Mouse (Mus musculus) CH12F3 (cell line): ENCODE results near the gene Tmub1.

ENCODE experiments used
- in situ Hi-C: fragments of 300-500 bp; cut with MboI; formaldehyde crosslinking; loops from 2 replicates; pipeline ENCODE4 v1.14.3; 2020; ENCODE audit warnings: low sequenced_read_pairs

The Tmub1 gene

GRCm38 (mm10) chr5:24455076-24455475 is 7.4 kb upstream of the Tmub1 start:
- in situ Hi-C loops = no loop called here

DNA sequence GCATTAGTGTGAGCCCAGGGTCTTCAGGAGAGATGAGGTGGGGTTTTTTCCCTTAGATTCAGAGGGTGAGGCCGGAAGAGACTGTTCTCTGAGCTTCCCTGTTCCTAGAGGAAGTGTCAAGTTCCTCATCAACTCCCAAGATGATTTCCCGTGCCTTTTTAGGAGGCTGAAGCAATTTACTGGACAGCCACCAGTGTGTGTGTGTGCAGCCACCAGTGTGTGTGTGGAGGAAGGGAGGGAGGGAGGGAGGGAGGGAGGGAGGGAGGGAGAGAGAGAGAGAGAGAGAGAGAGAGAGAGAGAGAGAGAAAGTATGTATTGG is 6.3 kb upstream of the Tmub1 start:
- in situ Hi-C loops = no loop called here

- in situ Hi-C loops = no loop called here
Observed at GRCm38 (mm10) chr5:24453283-24453984, 5.8 kb upstream of the Tmub1 start.

DNA sequence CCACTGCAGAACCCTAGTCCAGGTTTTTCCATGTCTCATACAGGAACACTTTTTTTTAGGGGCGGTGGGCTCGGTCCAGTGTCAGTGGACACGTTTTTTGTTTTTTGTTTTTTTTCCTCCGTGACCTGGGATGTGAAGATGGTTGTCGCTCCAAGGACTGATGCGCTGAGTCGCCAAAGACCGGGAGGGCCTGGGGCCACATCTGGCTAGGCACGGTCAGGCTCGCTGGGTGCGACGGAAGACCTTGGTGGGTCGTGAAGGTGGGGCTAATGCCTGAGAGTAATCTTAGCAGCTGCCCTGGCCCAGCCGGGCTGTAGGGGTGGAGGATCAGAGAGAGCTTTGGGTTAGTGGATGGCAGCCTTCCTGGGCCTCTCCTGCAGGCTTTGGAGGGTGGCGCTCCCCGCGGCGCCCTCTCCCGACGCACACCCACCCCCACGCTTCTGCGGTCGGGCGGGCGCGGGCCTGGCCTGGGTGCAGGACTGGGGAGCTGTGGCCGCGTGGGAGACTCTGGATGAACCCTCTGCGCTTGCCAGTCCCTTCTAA is 5.1 kb upstream of the Tmub1 start:
- in situ Hi-C loops = no loop called here

GRCm38 (mm10) chr5:24452030-24452690 is 4.5 kb upstream of the Tmub1 start, which contains the start of gene Agap3:
Gene Agap3, plus strand, starts transcription at chr5:24452177.
- in situ Hi-C loops = no loop called here

DNA sequence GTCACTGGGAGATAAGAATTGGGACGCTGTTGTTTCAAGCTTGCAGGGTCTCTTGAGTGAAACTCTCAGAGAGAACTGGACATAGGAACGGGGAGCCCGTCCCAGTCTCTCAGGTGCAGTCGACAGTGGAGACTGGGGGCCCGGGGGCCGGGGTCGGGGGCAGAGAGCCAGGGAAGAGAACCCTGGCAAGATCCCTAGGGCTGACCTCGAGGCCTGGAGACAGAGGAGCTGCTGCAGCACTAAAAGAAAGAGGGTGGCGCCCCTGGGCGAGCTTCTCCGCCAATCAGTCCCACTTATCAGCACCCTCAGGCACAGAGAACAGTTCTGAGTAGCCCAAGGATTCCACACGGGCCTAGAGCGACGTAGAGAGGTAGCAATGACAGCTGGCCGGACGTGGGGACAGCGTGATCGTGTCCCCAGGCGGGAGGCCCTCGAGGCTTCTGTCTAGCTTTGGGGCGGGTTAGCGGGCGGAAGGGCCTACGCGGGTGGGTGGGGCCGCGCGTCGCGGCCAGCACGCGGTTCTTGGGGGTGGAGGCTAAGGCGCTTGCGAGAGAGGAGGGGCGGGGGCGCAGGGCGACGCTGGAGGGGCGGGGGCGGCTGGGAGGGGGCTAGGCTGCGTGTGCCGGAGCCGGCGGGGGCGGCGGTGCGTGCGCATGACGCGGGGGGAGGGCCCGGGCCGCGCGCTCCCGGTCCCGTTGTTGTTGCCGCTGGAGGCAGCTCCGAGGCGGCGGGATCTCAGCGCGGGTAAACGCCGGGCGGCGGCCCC is 3.8 kb upstream of the Tmub1 start:
- in situ Hi-C loops = no loop called here

DNA sequence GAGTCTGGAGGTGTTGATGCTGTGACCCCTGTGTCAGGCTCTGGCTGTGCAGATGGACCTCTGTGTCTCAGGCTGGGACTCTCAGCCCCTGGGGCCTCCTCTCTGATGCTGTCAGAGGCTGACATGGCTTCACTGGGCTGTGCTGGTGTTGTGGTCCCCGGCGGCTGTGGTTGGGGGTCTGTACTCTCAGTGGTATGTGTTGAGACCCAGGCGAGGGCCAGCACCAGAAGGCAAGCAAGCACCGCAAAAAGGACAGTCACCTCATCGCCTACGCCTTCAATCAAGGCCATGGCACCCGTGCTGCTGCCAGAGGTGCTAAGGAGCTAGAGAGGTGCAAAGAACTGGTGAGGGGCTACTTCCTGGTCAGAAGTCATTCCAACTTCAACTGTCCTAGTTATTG is 1.0 kb downstream of the Tmub1 start:
- in situ Hi-C loops = no loop called here

DNA sequence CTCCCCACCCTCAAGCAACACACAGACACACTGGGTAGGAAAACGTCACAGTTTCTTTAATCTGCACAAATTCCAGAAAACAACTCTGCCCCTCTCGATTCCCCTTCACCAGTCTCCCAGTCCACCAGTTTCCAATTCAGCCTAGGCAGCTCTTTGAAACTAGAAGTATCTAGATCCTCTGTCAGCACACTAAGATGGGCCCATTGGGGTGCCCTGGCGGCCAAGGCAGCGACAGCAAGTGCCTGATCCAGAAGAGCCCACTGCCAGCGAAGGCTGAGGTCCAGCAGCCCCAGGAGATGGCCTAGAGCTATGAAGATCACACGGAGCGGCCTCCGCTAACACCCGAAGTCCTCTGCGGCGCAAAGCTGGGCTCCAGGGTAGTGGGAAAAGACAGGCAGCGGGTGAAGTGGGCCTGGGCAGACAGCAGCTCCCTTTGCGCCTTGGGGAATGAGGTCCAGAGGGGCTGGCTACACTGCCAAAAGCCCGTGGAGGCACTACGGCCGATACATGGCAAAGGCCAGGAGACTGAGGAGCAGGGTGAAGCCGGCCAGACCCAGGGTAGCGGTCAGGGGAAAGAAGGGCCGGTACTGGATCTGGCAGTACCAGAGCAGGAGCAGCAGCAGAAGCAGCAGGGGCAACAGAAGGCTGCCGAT is 2.1 kb downstream of the Tmub1 start:
- in situ Hi-C loops = no loop called here

DNA sequence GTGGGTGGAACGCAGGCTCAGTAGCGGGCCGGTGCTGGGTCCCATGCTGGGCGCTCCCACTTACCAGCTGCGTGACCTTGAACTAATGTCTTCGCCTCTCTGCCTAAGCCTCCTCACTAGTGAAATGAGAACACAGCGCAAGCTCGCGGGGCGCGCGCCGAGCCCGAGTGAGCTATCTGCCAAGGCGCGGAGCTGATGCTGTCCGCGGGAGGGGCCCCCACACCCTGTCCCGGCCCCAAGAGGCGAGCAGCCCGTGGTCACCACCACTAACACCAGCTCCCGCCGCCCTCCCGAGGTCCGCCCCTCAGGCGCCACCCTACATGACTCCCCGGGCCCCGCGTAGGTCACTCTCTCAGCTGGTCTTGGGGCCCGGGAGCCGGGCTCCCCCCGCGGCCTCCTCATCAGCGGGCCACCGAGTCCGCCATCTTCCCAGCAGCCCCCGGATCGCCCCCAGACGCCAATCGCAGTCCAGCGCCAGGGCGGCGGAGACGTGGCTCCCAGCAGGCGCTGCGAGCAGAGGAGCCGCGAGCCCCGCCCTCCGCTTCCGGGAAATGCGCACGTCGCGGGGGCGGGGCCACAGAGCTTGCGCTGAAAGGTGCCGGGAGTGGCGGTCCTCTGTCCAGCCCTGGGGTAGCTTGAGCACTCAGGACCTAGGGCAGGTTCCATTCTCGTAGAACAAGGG is 2.8 kb downstream of the Tmub1 start, which contains the start of gene Fastk:
TSS of gene Fastk (minus strand) at position 542 of the 682 bp plus-strand sequence.
- in situ Hi-C loops = no loop called here

DNA sequence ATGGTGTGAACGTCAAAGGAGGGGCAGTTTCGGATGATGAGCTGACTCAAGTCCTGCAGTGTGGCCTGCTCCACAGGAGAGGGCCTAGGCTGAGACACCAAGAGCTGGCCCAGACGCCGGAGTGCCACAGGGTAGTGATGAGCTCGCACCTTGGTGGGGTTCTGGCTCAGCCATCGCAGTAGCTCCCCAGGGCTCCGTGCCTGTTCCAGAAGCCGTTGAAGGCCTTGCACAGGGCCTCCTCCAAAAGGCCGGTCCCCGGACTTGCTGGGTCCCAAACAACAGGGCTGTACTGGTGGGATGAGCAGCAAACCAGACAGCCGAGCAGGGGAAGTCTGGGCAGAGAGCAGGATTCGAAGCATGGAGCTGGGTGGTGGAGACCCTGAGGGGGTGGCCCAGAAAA is 3.7 kb downstream of the Tmub1 start:
- in situ Hi-C loops = no loop called here

GRCm38 (mm10) chr5:24443204-24443603 is 4.5 kb downstream of the Tmub1 start:
- in situ Hi-C loops = no loop called here

DNA sequence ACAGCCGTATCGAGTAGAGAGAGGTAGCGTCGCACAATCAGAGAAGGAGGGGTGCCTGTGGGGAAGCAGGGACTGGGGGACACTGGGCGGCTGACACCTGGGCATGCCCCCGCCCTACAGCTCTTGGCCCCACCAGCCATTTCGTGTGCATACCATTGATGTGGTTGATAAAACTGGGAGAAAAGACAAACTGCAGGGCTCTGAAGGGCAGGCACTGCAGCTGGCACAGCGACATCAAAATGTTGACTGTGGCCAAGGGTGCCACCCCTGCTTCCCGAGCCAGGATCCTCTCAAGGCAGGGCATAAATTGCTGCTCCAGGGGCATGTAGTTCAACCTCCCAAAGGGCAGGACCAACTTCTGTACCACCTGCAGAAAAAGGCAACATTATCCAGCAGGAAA is 5.6 kb downstream of the Tmub1 start:
- in situ Hi-C loops = no loop called here

DNA sequence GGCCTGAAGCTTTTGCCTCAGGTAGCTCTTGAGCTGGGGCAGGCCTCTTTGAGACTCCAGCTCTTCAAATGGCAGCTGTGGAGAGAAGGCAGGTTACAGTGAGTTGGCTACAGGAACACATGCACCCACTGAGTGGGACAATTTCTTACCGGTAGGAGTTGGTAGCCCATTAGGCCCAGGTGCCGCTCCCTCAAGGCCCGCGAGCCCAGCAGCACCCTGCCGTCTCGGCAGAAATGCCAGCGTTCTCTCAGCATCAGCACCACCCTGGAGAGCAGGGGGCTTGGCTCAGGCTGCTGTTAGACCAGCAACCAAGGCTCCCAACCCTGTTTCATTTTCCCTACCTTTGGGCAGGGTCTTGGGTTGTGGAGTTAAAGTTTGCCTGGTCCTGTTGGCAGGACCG is 6.5 kb downstream of the Tmub1 start:
- in situ Hi-C loops = no loop called here

- in situ Hi-C loops = no loop called here
Observed at GRCm38 (mm10) chr5:24433993-24434392, 13.7 kb downstream of the Tmub1 start.

DNA sequence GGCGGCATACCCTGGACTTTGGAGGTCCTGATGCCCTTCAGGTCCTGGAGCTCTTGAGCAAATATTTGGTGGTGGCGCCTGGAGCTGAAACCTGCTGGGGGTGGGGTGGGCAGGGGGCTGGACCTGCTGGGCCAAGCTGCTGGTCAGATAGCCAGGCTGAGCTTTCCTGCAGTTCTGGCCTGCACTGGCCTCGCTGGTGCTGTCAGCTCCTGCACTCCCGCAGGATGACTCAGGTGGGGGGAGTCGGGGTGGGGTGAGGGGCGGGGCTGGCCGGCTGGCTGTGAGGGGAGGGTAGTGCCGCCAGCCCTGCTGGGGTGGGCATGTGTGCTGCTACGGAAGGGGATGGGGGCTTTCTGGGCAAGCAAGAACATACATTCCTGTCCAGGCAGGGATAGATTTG is 19.1 kb downstream of the Tmub1 start:
- in situ Hi-C loops = no loop called here

- in situ Hi-C loops = no loop called here
Observed at GRCm38 (mm10) chr5:24427981-24428402, 19.7 kb downstream of the Tmub1 start.

DNA sequence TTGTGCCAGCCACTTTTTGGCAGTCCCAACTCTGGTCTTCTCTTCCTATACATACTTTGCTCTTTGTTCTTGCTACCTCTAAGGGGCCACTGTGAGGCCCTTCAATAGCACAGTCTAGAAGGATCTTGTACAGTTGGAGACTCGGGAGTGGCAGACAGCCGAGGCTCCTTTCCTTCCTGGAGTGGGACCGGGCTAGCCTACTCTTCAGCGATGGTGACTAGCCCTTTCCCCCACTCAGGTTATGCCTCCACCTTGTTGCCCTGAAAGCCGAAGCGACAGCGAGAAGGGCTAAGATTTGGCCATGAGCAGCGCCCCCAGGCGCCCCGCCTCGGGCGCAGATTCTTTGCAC is 20.4 kb downstream of the Tmub1 start:
- in situ Hi-C loops = no loop called here

DNA sequence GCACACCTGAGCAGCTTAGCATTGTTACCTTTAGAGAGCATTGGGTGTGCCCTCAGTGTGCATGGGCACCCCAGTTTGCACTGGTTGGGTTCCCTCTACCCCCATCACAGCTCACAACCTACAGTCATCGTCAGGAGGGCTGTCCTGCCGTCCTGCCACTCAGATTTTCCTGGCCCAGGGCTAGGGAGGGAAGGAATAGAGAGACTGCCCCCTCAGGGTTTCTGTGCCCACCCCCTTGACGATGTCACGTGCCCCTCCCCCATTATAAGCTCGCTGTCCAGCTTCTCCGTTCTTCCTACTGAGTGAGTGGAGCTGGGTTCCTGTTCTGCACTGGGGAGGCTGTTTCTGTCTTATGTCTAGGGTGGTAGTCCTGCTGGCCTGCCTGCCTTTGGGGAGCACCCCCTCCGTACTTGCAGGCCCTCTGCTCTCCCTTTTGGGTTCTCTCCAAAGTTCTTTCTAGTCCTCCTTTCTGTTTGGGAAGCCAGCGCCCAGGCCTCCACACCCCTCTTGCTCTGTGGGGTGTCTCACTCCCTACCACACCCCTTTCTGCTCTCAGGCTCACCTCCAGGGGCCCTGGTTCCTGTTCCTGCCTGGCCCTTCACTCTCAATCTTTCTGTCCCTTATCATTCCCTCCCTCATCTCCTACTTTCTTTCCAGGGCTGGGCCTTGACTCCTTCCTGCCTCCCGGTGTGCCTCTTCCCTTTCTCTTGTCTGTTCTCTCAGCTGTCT is 20.9 kb downstream of the Tmub1 start:
- in situ Hi-C loops = no loop called here

DNA sequence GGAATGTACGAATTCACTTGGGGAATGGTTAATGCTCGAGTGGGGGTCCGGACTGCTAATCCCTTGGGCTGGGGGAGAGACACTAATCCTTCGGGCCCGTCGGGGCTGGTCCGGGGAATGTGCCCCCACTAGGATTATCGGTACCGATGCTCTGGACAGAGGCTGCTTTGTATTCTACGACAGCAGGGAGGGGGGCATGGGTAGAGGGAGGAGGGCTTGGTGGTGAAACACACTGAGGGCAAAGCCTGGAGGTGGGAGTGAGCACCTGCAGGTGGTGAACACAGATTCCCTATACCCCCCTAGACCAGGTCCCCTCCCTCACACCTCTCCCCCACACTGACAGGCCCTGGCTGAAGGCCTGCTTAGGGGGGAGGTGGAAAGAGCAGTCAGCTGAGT is 21.6 kb downstream of the Tmub1 start:
- in situ Hi-C loops = no loop called here

- in situ Hi-C loops = no loop called here
Observed at GRCm38 (mm10) chr5:24425421-24426036, 22.1 kb downstream of the Tmub1 start.
